Mouse (Mus musculus) right cerebral cortex, postnatal 10 days (tissue): ENCODE measurements around the gene Ano4.

Experiments
- DNase-seq, 2 experiments: peaks; one replicate each; pipeline ENCODE4 v3.0.0; 2021; ENCODE audit warnings: low spot score in 2 of 2

The Ano4 gene

GRCm38 (mm10) chr10:89344491-89345195 is at the start of gene Ano4:
Gene Ano4 (minus strand): TSS chr10:89344762.
- peak; percentile 52 to 58 for DNase-seq

DNA sequence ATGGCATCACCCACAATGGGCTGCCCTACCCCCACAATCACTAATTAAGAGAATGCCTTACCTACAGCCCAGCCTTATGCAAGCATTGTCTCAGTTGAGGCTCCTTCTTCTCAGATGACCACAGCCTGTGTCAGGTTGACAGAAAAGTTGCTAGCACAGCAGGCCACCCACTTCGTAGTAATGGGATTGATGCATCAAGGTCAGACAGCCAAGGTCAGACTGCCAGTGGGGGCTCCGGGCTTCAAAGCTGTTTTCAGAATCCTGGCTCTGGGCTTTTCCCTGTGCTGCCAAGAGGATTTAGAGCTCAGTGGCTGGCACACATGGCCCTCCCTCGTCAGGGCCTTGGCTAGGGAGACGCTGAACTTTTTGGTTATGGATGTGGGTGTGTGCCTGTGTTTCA is 48.1 kb upstream of the Ano4 start:
- no peak for DNase-seq

DNA sequence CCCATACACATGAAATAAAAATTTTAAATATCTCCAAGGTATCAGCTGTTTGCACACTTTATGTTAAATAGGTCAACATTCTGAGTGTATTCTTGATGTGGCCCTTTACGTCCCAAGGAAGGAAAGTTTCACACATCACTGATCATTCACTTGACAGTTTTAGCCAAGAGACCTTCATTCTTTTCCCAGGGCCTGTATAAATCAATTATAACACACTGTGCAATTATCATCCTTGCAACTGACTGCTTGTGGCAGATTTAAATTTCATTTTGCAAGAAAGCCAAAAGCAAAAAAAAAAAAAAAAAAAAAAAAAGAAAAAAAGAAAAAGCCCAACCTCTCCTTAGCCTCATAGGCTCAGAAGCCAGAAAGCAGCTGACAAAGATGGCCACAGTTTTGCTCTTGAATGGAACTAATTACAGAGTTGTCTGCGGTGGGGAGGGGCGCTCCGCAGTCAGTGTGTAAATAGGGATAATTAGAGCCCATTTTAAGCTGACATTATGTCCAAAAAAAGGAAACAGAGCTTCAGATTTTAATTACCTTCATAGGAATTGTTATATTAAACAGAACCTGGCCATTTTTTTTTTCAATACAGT is 47.1 kb upstream of the Ano4 start:
- DNase-seq = peak in 1 of 2 experiments; percentile 60

DNA sequence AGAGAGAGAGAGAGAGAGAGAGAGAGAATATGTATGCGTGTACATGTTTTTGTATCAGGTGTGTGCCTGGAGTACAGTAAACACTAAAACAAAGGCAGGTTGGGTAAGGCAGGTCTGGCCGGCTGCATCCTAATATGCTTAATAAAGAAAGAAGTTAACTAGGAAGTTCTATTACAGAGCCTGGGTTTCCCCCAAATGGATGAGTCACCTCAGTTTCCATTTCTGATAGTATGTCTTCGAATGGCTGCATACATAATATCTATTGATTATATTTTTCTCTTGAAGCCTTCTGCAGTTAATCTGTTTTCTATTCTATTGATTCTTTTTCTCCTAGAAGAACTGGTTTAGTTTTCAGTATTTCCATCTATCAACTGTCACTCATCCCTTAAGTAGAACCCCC is 41.9 kb upstream of the Ano4 start:
- no peak for DNase-seq

DNA sequence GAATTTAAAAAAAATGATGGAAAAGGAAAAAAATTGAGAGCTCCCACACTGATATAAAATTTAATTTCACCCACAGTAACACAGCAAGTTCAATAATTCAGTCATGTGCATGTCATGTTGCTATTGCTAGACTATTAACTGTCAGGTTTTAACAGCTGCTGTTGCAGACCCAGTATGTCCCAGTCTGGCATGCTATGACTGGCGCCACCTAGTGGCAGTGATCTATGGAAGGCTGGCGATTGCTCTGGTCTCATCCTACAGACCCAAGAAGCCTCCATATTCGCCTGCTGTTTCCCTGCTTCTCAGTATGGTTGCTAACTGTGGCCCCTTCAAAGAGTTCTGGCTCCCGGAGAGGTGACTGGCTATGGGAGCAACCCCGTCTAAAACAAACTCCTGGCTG is 38.9 kb upstream of the Ano4 start:
- peak; percentile 60 to 80 for DNase-seq

DNA sequence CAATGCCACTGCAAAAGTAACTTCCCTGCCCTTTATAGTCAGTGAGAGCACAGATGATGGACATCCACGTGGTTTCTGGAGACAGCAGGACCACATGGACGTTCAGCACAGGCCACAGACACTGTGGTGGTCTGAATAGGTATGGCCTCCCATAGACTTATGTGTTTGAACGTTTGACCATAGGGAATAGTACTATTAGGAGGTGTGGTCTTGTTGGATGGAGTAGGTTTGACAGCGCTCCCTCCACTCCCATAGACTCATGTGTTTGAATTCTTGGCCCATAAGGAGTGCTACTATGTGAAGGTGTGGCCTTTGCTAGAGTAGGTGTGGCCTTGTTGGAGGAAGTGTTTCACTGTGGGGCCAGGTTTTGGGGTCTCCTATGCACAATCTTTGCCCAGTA is 33.2 kb upstream of the Ano4 start:
- no peak for DNase-seq

DNA sequence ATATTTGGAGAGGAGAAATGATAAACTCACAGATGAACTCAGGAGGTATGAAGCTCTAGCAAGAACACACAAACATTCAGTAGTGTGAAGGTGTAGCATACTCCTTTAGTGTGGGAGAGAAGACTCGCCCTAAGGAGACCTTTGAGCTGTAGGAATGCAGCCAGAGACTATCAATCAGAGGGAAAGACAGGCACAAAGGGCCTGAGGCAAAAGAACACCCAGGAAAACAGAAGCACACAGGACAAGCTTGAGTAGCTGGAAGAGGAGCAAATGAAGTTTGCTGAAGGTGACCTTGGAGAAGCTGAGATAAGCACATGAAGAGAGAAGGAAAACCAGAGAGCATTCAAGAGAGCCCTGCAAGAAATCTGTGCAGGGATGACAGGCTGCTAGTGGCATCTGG is 25.5 kb upstream of the Ano4 start:
- no peak for DNase-seq

DNA sequence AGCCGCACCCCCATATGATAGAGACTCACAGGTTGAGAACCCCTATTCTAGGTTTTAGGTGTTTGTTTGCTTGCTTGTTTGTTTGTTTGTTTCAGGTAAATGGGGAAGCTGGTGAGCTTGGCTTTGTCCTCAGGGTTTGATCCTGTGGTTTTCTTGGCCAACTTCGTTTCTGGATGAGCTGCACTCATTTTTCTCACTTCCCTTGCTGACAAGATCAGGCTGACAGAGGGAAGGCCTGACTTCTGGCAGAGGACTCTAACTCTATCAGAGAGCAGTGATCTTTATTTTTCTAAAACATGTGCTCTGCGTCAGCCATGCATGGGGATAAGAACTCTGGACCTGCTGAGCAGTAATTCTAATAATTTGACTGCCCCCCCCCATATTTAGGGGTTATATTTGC is 14.4 kb upstream of the Ano4 start:
- DNase-seq = no peak

GRCm38 (mm10) chr10:89354639-89355038 is 10.1 kb upstream of the Ano4 start:
- no peak for DNase-seq

- DNase-seq = no peak
These were observed 6.9 kb upstream of the Ano4 start for GRCm38 (mm10) chr10:89351416-89351815.

DNA sequence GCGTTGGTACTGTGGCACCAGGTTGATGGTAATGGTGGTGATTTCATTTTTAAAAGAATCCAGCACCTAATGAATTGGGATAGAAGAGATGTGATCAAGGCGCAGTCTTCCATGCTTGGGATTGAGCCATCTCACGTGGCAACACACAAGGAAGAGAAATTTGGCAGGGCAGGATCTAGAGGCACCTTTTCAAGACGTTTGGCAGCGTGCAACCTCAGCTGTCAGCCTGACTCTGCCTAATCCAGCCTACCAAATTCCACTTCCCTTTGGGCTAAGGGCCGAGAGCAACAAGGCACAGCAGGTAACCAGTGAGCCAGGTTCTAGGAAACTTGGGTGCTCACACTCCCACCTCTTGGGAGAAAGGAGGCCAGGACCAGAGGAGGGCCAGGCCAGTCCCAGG is 1.0 kb upstream of the Ano4 start:
- peak in 1 of 2 experiments; percentile 32 for DNase-seq

DNA sequence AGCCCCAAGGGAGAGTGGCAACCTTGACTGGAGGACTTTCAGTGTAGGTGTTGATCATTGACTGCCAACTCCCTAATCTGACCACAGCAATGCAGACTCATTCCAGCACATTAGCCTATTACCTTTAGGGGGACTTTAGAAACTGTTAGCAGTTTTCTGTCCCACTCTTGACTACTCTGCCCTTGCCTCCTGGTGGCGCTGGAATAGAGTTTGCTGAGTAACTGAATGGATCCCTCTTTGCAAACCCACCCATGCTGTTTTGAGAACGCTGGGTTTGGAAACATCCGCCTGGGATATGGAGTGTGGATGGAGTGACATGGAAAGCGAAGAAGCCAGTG is 603 bp upstream of the Ano4 start:
- DNase-seq = peak; percentile 36 to 37

DNA sequence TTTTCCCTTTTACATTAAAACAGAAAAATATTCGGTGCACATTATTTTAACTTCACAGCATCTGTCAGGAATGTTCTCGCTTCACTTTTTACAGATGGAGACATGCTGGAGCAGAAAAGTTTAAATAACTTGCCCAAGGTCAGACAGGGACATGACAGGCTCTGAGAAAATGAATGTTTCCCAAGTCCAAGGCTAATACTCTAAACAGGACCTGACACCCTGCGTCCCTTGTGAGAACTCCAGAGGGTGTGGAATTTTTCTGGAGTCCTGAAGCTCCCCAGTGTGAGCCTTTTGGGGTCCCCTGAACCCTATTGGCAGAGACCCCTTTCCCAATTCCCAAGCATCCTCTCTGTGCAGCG is 451 bp downstream of the Ano4 start:
- no peak for DNase-seq

DNA sequence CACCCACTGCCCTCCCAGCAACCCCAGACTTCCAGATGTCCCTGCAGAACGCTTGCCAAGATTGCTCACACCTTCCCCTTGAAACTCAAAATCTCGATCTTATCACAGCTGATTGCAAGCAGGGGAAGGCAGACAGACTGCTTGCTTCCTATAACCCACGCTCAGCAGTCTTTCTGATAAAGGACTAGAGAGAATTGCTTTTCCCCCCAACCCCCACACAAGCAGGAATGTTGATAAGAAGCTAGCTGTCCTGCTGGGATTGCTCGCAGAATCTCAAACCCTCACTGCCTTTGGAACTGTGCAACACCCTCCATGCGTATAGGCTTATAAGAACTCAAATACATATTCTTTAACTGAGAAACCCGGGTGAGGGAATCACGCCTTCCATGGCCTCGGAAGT is 846 bp downstream of the Ano4 start:
- peak; percentile 23 to 35 for DNase-seq

DNA sequence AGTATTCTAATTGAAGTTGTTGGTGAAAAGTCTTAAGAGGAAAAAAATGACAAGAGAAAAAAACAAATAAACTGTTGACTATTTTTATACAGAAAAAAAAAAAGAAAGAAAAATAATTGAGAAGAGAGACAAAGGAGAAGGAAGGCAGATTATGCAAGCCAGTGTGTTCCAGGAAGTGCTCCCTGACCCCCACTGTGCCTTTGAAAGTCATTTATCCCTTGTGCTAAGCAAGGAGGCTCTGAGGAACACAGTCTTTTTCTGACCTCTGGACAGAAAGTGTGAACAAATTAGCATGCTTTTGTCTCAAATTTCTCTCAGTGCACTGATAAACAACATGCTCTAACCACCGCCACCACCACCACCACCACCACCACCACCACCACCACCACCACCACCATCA is 14.3 kb downstream of the Ano4 start:
- DNase-seq = no peak

DNA sequence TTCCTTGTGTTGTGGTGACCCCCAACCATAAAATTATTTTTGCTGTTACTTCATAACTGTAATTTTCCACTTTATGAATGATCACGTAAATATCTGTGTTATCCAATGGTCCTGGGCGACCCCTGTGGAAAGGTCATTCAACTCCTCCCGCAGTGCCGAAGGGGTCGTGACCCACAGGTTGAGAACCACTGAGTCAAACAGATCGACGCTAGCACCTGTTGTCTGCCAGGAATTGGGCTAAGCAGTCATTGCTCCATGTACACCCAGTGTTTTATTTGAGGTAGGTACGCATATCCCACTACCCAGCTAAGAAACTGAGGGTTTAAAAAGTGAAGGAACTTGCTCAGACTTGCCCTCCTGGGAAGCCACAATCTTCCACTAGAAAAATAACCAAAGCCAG is 14.8 kb downstream of the Ano4 start:
- no peak for DNase-seq

DNA sequence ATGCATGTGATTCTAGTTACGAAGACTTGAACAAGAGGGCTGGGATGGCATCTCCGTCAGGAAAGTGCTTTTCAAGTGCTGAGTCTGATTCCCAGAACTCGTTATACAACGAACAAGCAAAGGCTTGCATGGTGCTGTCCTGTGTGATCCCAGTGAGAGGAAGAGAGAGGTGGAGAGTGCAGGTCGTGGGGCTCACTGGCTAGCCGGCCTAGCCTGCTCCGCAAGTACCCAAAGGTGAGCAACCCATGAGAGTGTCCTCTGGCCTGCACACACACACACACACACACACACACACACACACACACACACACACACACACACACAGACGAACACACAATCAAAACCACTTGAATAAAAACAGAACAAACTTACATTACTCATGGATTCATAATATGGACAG is 15.7 kb downstream of the Ano4 start:
- DNase-seq = no peak

- DNase-seq = peak; percentile 82 to 89
These were observed 17.5 kb downstream of the Ano4 start for GRCm38 (mm10) chr10:89327004-89327511.

DNA sequence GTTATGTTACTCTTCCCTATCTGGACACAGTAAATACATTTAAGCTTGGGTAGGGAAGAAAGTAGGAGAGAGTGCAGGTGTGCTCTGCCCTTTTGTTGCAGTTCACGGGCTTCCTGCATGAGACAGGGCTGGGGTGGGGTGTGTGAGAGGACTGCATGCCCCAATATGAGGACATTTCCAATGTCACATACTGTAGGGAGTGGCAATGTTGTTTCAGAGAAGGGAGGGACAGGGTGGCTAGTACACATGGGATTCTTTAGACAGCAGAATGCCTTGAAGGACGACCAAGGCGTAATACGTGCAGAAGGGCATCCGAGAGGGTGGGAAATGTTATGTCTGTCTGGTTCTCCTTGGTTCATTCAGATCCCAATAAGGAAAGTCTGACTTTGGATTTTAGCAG is 18.2 kb downstream of the Ano4 start:
- no peak for DNase-seq

DNA sequence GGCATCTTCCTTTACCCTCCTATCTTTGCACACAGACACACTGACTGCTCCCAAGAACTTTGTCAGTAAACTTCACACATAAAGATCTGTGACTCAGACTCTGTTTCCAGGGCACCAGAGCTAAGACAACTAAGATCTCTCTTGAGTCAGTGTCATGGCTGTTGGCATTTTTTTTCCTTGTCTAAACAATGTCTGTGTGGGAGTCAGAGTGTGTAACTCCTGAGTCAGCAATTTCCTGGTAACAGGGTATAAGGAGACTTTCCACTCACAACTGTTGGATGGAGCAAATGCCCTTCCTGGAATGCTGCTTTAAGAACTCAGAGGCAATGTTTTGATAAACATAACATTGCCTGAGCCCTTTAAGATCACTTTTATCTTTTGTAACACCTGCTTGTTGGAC is 37.0 kb downstream of the Ano4 start:
- no peak for DNase-seq

GRCm38 (mm10) chr10:89300346-89300745 is 44.2 kb downstream of the Ano4 start:
- DNase-seq = no peak

- DNase-seq = no peak
These were observed 51.8 kb downstream of the Ano4 start for GRCm38 (mm10) chr10:89292784-89293183.

DNA sequence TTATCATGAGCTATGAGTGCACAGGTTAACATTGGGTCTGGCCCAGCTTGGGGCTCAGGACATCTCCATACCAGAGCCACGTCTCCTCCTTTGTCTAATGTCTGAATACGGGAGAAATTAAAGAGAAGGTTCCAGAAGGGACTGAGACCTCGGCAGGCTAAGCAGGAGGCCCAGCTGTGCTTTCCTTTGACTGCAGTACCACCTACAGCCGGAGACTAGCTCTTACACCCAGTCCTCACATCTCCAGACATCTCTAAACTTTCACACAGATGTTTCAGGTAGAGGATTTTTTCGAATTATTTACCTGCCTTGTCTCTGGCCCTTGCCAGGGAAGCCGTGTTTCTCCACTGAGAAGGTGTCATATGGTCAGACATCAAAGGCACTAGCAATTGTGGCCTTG is 53.9 kb downstream of the Ano4 start:
- peak in 1 of 2 experiments; percentile 27 for DNase-seq

DNA sequence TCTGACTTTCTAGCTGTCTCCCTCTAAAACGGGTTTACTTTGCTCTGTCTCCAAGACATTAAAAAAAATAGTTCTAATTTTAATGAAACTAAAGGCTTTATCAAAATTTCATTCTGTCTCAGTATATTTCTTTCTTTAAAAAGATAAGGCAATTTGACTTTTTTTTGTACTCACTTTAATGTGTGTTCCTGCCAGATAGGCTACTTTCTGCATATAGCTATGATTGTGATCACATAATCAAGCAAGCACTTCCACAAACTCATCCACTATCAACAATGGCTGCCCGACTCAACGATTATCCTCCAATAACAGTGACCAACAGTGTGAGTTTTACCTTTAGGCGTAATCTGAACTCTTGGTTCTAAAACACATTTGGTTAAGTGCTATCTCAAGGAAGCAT is 55.3 kb downstream of the Ano4 start:
- no peak for DNase-seq
